Mouse (Mus musculus): Measurements from ENCODE around the gene Bahd1.

Bahd1 gene

DNA sequence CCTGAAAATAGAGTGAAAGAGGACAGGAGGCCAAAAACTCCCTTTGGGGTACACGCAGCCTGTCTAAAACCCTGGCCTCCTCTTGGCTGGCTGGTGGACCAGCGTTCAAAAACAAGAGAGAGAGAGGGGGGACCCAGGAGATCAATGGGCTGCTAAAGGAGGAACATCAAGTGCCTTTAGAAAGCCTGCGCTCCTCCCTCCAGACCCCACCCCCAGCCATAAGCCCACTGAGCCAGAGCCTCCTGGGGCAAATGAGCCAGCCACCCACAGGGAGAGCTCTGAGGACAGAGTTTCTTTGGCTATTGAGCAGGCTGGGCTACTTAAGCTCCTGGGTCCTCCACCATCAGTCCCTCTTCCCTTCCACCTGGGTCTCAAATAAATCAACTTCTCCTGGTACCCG, 1.4 kb upstream of the Bahd1 start:
- no peak for DNase-seq (ENCODE audit: low spot score in 2 of 2)

DNA sequence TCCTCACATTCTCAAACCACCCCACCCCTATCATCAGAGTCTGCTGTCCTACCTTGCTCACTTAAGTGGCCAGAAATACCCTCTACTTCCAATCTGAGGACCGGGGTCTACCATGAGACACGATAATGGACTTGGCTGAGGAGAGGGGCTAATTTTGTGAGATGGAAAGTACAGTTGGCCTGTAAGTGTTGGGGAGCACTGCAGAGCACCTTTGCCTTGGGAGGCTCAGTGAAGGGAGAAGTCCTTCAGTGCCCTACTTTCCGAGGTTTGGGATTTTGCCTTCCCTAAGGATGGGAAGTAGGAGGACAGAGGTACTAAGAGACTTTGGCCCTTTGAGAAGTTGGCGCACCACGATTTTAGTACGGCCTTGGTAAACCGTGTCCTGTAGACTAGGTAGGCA, 871 bp upstream of the Bahd1 start:
- no peak for DNase-seq (ENCODE audit: low spot score in 2 of 2)

DNA sequence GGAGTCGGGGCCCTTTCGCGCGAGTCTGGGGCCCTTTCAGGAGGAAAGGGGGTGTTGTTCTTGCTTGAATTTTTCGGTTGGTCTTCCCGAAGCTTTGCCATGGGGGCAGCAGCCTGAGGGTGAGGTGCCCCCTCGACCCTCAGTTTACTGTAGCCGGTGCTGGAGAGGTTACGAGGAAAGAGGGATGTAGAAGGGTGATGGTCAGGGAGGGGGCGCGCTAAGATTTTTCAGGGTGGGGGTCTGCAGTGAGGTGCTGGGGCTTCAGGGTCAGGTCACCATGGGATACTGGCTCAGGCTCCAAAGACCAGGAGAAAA, 606 bp downstream of the Bahd1 start:
- DNase-seq (ENCODE audit: low spot score in 2 of 2) = no peak

DNA sequence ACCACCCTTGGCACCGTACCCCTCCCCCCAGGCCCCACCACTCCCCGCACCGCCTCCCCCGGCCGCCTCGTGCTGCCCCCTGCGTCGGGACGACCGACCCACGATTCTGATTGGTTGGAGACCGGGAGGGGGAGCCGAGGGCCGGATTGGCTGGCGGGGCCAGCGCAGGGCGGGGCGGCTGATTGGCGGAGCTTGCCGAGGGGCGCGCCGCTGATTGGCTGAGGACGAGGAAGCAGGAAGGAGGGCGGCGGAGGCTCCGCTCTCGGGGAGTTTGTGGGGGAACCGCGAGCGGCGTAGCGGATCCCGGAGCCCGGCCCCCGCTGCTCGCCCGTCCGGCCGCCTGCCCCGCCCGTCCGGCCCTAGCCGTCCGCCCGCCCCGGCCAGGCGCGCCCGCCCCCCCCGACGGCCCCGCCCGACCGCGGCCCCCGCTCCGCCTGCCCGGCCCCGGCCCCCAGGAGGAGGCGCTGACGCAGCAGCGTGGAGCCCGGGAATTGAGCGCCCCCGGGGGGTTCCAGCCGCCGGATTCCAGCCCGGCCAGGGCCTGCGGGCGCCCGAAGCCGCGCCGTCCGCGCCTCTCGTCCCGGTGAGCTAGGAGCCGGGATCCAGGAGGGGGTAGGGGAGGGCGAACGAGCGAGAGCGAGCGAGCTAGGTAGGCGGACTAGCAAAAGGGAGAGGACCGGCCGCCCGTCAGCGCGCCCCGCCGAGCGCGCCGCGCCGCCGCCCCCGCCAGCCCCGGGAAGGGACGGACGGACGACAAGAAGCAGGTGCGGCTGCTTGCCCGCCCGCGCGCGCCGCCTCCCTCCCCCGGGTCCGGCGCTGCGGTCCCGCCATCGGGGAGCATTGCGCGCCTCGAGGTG, 1.2 kb downstream of the Bahd1 start:
- peak; percentile 93 to 97 for DNase-seq (ENCODE audit: low spot score in 2 of 2)

DNA sequence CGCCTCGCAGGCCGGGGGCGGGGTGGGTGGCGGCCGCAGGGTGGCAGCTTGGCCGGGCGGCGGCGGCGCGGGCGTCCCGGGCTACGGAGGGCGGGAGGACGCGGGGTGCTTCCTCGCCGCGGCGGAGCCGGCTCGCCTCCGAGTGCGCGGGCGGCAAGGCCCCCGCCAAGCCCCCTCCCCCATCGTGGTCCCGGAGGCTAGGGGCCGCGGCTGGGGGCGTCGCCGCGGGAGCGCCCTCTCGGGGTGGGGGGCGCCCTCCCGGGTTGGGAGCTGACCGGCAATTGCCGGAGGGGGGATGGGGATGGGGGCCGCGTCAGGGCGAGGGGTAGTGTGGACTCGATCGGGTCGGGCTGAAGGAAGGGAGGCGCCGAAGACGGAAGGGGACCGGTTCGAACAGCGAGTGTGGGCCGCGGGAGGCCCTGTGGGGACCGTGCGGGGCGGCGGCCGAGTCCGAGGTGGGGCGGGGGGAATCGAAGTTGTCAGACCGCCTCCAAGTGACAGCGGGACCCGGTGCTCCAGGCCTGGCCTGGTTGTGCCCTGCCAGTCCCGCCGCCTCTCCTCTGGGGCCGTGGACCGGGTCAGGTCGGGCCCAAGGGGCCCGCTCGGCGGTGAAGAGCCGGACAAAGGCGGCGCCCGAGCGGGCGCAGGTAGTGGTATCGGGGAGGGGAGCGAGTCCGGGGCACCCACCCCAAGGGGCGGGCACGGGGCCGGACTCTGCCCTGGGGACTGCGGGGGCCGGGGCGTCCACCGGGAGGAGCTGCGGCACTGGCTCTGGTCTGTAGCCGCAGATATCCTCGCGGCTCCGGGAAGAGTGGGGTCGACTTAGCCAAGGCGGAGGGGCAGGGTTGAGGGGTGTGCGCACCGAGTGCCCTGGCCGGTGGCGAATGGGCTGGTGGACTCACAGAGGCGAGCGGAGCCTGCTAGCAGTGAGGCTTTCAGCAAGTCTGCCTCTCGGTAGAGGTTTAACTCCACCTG, 2.2 kb downstream of the Bahd1 start:
- peak; percentile 65 for DNase-seq (ENCODE audit: low spot score in 2 of 2)

DNA sequence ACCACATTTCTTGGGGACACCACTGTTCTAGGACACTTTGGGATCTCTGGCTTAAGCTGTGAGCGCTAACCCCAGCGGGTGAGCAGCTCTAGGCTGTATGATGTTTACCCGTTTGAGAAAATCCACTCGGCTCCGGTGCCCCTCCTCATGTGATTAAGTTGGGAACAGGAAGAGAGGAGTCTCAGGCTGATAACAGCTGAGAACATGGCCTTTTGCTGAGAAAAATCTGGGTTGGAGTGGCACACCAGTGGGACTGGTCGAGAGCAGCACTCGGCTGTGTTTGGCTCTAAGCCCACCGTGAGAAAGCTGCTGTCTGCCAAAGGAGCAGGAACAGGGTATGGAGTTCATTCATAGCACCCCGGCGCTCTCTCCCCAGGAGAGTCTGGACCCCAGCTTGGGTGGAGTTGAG, 3.2 kb downstream of the Bahd1 start:
- no peak for DNase-seq (ENCODE audit: low spot score in 2 of 2)

DNA sequence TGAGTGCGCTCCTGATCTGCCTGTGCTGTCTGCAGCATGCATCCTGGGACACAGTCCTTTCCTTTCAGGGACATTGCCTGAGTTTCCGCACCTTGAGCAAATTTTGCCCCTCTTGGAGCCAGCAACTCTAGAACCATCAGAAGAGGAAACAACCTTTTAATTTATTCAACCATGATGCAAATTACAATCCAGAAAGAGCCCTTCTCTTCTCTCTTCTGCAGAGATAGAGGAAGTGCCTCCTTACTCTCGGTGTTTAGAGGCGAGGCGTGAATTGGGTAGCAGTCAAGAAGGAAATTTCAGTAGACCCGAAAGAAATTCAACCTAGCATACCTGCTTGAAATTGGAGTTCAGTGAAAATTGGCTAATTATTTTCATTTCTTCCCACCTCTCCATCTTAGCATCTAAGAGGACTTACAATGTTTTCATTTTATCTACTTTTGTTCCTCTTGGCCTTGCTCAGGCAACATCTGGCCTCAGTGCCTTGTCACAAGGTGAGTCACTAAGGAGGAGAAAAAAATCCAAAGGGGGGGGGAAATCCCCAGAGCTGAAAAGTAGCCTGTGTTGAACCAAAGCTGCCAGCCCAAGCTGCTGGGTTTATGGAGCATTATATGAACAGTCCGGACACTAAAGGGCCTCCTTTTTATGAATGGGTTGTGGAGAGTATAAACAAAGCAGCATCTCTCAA, 5.4 kb downstream of the Bahd1 start:
- DNase-seq (ENCODE audit: low spot score in 2 of 2) = no peak

DNA sequence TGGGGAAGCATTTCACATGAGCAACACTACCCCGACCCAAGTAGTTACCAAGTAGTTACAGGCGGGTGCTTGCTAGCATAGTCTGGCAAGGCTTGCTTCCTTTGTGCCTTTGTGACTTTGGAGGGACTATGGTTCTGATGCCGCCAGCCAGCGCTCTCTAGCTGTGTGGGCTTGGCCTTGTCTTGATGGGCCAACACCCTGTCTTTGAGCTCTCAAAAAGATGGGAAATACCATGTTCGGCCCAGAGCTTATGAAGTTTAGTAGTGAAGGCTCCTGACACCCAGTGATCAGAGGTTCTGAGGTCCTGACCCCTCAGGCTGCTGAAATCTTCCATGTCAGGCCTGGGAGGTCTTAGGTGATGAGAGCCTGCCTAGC, 5.9 kb downstream of the Bahd1 start:
- DNase-seq (ENCODE audit: low spot score in 2 of 2) = no peak

DNA sequence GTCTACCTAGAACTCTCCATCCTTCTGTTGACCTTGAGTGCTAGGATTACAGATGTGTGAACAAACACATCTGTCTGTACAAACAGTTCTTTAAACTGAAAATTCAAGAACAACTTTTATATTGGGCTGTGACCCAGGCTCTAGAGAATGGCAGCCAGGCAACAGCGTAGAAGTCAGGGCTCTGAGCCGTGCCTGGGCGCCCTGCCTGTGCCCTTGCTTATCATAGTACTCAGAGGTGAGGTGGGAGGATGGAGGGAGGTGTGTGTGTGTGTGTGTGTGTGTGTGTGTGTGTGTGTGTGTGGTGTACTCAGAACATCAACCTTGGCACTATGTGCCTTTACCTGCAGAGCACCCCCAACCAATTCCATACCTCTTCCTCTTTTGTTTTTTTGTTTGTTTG, 7.6 kb downstream of the Bahd1 start:
- no peak for DNase-seq (ENCODE audit: low spot score in 2 of 2)

DNA sequence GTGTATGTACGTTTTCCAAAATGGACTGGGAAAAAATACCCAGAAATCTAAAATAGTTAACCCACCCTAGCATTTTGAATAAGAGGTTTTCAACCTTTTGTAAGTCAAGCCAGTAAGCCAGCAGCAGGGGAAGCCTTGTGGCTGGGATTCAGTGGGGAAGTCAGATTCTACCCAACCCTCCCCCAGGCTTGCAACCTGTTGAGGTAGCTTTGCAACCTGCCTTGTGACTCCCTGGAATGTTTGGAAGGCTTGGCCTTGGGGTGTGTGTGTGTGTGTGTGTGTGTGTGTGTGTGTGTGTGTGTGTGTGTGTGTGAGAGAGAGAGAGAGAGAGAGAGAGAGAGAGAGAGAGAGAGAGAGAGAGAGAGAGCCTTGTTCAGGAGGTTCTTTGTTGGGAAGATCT, 9.0 kb downstream of the Bahd1 start:
- DNase-seq (ENCODE audit: low spot score in 2 of 2) = no peak

DNA sequence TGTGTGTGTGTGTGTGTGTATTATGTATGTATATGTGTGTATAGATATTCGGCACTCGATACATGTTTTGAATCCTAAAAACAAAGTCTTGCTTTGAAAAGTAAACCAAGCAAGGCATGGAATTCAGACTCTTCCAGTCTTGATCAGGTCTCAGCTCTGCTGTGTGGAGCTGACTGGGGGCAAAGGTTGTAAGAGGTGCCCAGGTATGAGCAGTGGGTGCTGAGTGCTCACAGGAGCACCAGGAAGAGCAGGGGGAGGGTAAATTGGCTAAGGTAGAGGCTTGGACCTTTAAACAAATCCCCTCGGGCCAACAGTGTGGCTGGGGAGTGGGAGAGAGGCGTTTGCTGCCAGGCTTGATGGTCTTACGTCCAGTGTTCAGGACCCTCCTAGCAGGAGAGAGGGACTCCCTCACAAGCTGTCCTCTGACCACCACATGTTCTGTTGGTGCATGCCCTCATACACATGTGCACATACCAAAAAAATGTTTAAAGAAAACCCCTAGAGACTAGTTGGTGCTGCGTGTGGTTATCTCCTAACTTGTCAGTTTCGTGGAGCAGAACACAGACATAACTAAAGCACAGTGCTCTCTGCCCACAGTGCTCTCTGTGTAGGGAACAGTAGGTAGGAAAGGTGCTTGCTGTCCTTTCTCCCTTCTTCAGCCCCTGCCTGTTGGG, 10.6 kb downstream of the Bahd1 start:
- no peak for DNase-seq (ENCODE audit: low spot score in 2 of 2)

DNA sequence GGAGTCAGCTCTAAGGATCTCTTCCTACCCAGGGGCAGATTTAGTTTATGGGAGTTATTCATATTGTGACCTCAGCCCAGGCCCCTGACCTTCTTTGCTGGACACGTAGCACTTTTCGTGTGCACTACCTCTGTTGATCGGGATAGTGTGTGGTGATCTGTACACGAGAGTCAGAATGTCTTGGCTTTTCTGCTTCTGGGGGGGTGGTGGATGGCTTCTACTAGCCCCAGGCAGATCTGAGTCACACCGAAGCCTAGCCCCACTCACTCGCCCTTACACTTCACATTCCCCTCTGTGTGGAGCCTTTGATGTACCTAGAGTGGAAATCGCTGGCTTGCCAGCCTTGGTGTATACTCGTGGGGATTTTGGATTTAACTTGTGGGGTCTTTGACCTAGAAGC, 12.5 kb downstream of the Bahd1 start:
- DNase-seq (ENCODE audit: low spot score in 2 of 2) = no peak

DNA sequence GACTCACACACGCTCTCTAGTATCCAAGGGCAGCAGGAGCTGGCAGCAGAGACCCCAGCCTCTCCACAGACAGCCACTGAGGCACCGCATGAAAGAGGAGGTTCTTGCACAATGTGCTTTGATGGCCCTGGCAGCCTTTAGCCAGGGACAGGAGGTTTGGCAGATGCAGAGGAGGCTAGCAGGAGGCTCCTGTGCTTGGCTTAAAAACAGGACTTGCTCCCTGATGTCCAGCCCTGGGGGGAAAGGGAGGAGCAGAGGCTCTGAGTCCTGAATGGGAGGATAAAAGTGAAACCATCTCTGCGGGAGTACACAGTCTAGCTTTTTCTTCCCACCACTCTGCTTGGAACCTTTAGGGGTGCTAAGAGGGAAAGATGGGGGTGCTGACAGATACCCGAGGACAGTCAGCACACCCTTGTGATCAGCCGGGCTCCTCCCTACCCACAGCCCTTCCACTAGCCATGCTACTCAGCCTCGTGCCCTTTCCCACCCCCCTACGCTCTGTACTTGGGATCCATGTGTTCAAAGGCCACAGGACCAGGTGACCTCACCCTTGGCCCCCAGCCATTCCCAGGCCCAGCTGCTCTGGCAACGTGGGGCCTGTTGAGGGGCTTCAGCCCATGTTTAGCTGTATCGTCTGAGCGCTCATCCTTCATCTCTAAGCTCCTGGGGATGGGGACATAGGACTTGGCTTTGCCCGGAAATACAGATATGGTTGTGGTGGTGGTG, 13.5 kb downstream of the Bahd1 start:
- no peak for DNase-seq (ENCODE audit: low spot score in 2 of 2)

DNA sequence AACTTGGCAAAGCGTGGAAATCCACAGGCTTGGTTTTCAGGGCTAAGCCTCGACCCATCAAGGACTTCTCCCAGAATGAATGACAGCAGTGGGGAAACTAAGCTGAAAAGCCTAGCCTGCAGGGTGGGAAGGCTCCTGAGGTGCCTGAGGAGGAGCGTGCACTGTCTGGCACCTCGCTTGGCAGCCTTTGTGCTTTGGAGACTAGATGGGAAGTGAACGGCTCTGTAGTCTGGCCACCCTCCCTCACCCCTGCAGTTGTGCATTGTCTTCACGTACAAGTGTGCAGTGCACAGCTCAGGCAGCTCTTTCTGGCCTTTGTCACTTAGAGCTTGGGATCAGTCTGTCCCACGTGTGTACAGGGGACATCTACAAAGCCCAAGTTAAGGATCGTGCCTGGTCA, 14.5 kb downstream of the Bahd1 start:
- DNase-seq (ENCODE audit: low spot score in 2 of 2) = no peak

DNA sequence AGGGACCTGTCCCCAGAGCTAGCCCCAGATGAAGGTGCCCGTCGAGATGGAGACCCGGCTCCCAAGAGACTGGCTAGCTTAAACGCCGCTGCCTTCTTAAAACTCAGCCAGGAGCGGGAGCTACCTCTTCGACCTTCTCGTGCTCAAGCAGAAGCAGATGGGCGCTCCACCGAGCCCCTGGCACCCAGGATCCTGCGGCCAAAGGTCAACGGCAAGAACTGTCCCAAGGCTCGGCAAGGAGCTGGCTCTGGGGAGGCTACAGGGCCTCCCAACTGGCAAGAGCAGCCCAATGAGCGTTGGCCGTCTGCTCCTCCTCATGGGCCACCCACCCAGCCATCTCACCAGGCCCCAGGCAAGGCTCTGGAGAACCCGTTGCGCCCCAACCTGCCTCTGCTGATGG, 16.3 kb downstream of the Bahd1 start:
- no peak for DNase-seq (ENCODE audit: low spot score in 2 of 2)

DNA sequence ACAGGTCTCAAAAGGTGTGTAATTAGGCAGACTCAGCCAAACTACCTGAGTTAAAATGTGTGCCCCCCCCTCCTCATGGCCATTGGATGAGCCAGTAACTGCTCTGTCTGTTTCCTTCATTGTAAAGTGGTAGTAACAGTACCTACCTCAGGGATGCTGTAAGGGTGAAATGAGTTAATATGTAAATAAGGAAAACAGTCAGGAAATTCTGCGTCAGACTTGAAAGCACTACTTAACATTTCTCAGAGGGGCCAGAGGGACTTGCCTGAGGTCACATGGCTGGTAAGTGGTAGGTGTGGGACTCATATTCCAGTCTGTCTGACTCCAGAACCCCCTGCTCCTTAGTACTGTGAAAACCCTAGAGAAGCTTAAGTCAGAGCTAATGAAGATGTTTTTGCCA, 18.4 kb downstream of the Bahd1 start:
- no peak for DNase-seq (ENCODE audit: low spot score in 2 of 2)

DNA sequence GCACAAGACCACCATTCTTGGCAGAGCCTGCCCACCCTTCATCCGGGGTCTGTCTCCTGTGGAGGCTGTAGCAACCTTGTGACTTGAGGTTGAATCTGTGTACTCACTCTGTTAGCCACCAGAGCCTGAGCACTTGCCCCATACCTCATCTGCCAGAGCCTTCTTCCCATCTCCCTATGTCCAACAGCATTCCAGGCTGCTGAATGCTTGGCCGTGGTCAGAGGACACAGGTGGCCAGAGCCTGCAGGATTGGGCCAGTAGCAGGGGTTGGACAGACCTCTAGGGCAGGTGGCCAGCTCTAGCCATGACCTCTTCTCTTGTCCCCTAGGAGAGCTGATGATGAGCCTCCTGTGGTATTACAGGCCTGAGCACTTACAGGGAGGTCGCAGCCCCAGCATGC, 20.3 kb downstream of the Bahd1 start:
- no peak for DNase-seq (ENCODE audit: low spot score in 2 of 2)

DNA sequence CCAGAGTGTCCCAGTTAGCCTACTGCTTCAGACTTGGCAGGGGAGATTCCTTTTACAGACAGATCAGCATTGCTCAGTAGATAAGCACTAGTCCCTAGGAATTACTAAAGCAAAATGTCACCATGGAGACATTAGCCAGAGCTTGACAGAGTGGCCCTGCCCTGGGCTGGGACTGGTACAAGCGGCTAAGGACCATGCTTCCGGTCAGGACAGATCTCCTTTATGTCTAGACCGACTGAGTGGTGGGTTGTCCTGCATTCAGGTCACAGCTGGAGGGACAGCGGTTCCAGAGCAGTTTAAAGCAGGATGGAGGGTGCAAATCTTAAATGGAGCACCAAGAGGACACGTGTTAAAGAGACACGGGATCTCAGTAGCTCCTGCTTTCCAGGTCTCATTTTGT, 25.8 kb downstream of the Bahd1 start:
- no peak for DNase-seq (ENCODE audit: low spot score in 2 of 2)

DNA sequence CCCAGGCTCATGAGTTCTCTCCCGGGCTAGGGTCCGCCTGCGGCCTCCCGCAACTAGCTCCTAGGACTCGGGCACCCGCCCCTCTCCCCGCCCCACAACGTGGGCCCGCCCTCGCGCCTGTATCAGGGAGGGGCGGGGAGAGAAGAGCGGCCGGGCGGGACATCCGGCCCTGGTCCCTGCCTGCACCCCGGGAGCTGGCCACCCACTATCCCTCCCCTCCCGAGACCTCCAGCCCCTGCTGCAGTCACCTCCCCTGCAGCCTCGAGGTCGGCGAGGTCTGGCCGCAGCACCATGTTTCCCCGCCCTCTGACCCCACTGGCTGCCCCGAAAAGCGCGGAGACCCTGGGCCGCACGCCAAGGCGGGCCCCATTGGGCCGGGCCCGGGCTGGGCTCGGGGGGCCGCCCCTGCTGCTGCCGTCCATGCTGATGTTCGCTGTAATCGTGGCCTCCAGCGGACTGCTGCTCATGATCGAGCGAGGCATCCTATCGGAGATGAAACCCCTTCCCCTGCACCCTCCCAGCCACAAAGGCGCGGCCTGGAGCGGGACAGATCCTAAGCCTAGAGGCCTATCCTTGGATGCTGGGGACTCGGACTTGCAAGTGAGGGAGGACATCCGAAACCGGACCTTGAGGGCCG, 26.3 kb downstream of the Bahd1 start, which contains the start of gene Chst14:
Chst14 (plus strand) TSS at position 136 of the 637 bp plus-strand sequence.
- peak; percentile 63 to 78 for DNase-seq (ENCODE audit: low spot score in 2 of 2)

DNA sequence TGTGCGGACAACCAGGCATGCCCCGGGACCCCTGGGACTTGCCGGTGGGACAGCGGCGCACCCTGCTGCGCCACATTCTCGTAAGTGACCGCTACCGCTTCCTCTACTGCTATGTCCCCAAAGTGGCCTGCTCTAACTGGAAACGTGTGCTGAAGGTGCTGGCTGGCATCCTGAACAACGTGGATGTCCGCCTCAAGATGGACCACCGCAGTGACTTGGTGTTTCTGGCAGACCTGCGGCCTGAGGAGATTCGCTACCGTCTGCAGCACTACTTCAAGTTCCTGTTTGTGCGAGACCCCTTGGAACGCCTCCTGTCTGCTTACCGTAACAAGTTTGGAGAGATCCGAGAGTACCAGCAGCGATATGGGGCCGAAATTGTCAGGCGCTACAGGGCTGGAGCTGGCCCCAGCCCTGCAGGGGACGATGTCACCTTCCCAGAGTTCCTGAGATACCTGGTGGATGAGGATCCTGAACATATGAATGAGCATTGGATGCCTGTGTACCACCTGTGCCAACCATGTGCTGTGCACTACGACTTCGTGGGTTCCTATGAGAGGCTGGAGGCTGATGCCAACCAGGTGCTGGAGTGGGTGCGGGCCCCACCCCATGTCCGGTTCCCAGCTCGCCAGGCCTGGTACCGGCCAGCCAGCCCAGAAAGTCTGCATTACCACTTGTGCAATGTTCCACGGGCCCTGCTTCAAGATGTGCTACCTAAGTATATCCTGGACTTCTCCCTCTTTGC, 27.0 kb downstream of the Bahd1 start:
- DNase-seq (ENCODE audit: low spot score in 2 of 2) = no peak
